Mouse (Mus musculus) kidney, embryonic 16.5 days (tissue): ENCODE data around the gene Celsr2. TPM values are rescaled to one million over a fixed set of nuclear protein-coding genes. Genes with fewer than 3 reads are reported as not detected.

Source experiments
- ATAC-seq: fragments of 200-750 bp; cut with Nextera tagmentation; 2 replicates; pipeline ENCODE4 v1.8.0; 2017; ENCODE audit warnings: moderate TSS enrichment; ENCODE audit not compliant: low FRiP score, low TSS enrichment
- H3K27ac ChIP-seq: fragments of 300-500 bp; sonication (generic); 2 replicates; pipeline ENCODE4 v1.5.1; 2014; ENCODE audit warnings: low read length
- H3K27me3 ChIP-seq: fragments of 300-500 bp; sonication (generic); 2 replicates; pipeline ENCODE4 v1.6.1; 2014; ENCODE audit warnings: low read length, control low read depth, mixed read lengths; ENCODE audit not compliant: insufficient read depth
- H3K36me3 ChIP-seq: fragments of 300-500 bp; sonication (generic); 2 replicates; pipeline ENCODE4 v1.6.1; 2014; ENCODE audit warnings: low read length, control low read depth, mixed read lengths; ENCODE audit not compliant: insufficient read depth
- H3K4me1 ChIP-seq: fragments of 300-500 bp; sonication (generic); 2 replicates; pipeline ENCODE4 v1.6.1; 2014; ENCODE audit warnings: low read length, control low read depth, mixed read lengths; ENCODE audit not compliant: insufficient read depth
- H3K4me2 ChIP-seq: fragments of 300-500 bp; sonication (generic); replicated peaks from 2 replicates; pipeline ENCODE4 v1.6.1; 2014; ENCODE audit warnings: low read depth, low read length
- H3K4me3 ChIP-seq: fragments of 300-500 bp; sonication (generic); 2 replicates; pipeline ENCODE4 v1.5.1; 2014; ENCODE audit warnings: mild to moderate bottlenecking, low read length
- H3K9ac ChIP-seq: fragments of 300-500 bp; sonication (generic); replicated peaks from 2 replicates; pipeline ENCODE4 v1.6.1; 2014; ENCODE audit warnings: low read length
- H3K9me3 ChIP-seq: fragments of 300-500 bp; sonication (generic); 2 replicates; pipeline ENCODE4 v1.6.1; 2016; ENCODE audit warnings: low read length, control low read depth
- WGBS: fragments of 180-500 bp; shearing (Covaris S2); extraction: QIAGEN DNeasy Blood & Tissue Kit; methylation state at CpG from one replicate; pipeline ENCODE4 v1.1.7; 2014; 5-methylcytosine and 5-hydroxymethylcytosine counted together
- polyA plus RNA-seq: library from polyadenylated mRNA; unstranded; fragments of >200 nt; fragmentation: Nextera tagmentation; extraction: Ambion mirVana; gene quantifications from 2 replicates; pipeline ENCODE4 v1.2.1, GENCODE M21; 2015

The Celsr2 gene
- polyA plus RNA-seq, 1 experiment from 2014 or later, result 21.7 TPM

- no peak for ATAC-seq
- no peaks in the 10 kb centered on the region for H3K27me3 ChIP-seq
- H3K4me2 ChIP-seq, result no peak within 1 kb of the TSS
- no peak within 1 kb of the TSS for H3K9ac ChIP-seq
- WGBS, result 62% methylated on average over 9 of the region's 9 CpGs
- no peak within 1 kb of the TSS for H3K4me3 ChIP-seq
- H3K36me3 ChIP-seq, result no peaks in the 10 kb centered on the region
- H3K4me1 ChIP-seq, result peaks cover 9% of the 10 kb centered on the region
- no peak within 1 kb of the TSS for H3K27ac ChIP-seq
- no peaks in the 10 kb centered on the region for H3K9me3 ChIP-seq
These were observed 50.9 kb downstream of the Celsr2 start, which contains the start of gene Mybphl for GRCm38 (mm10) chr3:108364270-108364995. Mybphl (plus strand) TSS chr3:108364911.

DNA sequence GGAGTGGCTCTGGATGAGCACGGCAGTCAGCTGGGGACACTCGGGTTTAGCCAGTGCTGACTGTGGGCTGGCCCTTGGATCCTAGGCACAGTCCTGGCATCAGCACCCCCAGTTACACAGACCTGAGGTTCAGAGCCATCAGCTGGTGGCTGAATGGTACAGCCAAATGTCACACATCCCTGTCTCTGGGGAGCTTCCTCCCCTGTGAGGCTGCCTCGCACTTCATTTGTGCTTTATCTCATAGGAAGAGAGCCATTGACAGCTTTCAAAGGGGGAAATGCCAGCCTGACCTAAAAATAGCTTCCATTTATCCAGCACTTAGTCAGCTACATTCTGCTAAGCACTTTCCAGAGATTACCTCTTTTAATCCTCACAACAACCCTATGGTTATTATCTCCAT lies 51.7 kb downstream of the Celsr2 start:
- H3K4me3 ChIP-seq, result no peak overlapping the region
- WGBS, result 62% methylated on average over 3 of the region's 3 CpGs
- no peak for ATAC-seq

DNA sequence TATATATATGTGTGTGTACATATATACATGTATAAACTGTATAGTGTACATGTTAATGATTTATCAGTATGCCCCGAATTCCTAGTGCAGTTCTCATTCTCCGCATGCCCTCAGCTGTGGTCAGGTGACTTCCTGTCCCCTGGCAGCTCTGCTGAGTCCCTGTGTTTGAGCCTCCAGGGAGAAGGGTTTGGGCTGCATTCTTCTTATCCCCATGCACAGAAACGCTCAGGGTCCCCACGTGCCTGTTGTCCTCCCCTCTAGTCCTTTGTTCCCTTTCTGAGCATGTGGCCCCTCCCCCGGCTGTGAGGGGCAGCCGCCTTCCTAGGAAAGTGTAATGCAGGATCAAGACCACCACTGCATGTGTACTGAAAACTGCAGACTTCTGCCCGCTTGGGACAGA lies 54.5 kb downstream of the Celsr2 start:
- Histone ChIP-seq H3K4me3 (no peak overlapping the region), H3K36me3 (peaks cover 10% of the 10 kb centered on the region), H3K27me3 (no peaks in the 10 kb centered on the region), H3K4me2 (0 out of 2 replicates have a peak overlapping the region, but pooled peaks have one; percentile 30), H3K9me3 (no peaks in the 10 kb centered on the region), H3K4me1 (peaks cover 9% of the 10 kb centered on the region), H3K27ac (peak overlapping the region; percentile 72), H3K9ac (peak overlapping the region; percentile 46; the same call in 1 of the 2 replicates)
- 10% methylated on average over 7 of the region's 7 CpGs for WGBS
- peak; percentile 70 for ATAC-seq

More for the DNA sequence above, 51.7 kb downstream of the Celsr2 start:
- H3K4me2 ChIP-seq, result no peak overlapping the region
- no peaks in the 10 kb centered on the region for H3K9me3 ChIP-seq
- no peak overlapping the region for H3K27ac ChIP-seq
- H3K4me1 ChIP-seq, result peaks cover 9% of the 10 kb centered on the region
- no peaks in the 10 kb centered on the region for H3K36me3 ChIP-seq
- no peaks in the 10 kb centered on the region for H3K27me3 ChIP-seq
- no peak overlapping the region for H3K9ac ChIP-seq

- Histone ChIP-seq H3K9me3 (no peaks in the 10 kb centered on the region), H3K27me3 (no peaks in the 10 kb centered on the region), H3K4me3 (no peak overlapping the region), H3K4me1 (peaks cover 9% of the 10 kb centered on the region), H3K36me3 (peaks cover 29% of the 10 kb centered on the region), H3K4me2 (no peak overlapping the region), H3K27ac (no peak overlapping the region), H3K9ac (no peak overlapping the region)
- 73% methylated on average over 6 of the region's 6 CpGs for whole genome bisulfite sequencing
- ATAC-seq, result no peak
These were observed 56.9 kb downstream of the Celsr2 start for GRCm38 (mm10) chr3:108358445-108358844.

GRCm38 (mm10) chr3:108357051-108357450 lies 58.3 kb downstream of the Celsr2 start:
- H3K4me3 ChIP-seq, result no peak overlapping the region
- H3K36me3 ChIP-seq, result peaks cover 34% of the 10 kb centered on the region
- H3K4me2 ChIP-seq, result no peak overlapping the region
- no peaks in the 10 kb centered on the region for H3K9me3 ChIP-seq
- H3K4me1 ChIP-seq, result peaks cover 9% of the 10 kb centered on the region
- no peak overlapping the region for H3K9ac ChIP-seq
- ATAC-seq, result no peak
- H3K27me3 ChIP-seq, result no peaks in the 10 kb centered on the region
- H3K27ac ChIP-seq, result no peak overlapping the region
- 65% methylated on average over 10 of the region's 10 CpGs for WGBS

- no peak overlapping the region for H3K9ac ChIP-seq
- WGBS, result 85% methylated on average over 3 of the region's 3 CpGs
- H3K9me3 ChIP-seq, result no peaks in the 10 kb centered on the region
- no peak overlapping the region for H3K27ac ChIP-seq
- H3K36me3 ChIP-seq, result peaks cover 46% of the 10 kb centered on the region
- H3K4me1 ChIP-seq, result no peaks in the 10 kb centered on the region
- ATAC-seq, result no peak
- H3K27me3 ChIP-seq, result no peaks in the 10 kb centered on the region
- H3K4me2 ChIP-seq, result no peak overlapping the region
- H3K4me3 ChIP-seq, result no peak overlapping the region
These were observed 60.1 kb downstream of the Celsr2 start for GRCm38 (mm10) chr3:108355245-108355644.

DNA sequence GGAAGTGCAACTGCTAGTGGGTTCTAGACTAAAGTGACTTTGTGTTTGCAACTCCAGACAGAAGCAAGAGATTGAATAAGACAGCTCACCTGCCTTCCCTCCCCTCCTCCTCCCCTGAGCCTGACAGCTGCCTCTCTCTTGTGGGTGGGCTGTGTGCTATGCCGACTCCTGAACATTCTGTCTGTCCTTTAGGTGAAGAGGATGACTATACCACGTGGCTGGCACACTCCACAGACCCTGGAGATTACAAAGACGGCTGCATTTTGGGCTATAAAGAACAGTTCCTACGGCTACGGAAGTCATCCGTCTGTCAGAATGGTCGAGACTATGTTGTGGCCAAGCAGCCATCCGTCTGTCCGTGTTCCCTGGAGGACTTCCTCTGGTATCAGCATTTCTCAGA lies 67.0 kb downstream of the Celsr2 start:
- Histone ChIP-seq H3K27ac (no peak overlapping the region), H3K4me2 (no peak overlapping the region), H3K4me1 (no peaks in the 10 kb centered on the region), H3K27me3 (no peaks in the 10 kb centered on the region), H3K36me3 (peaks cover 37% of the 10 kb centered on the region), H3K4me3 (no peak overlapping the region), H3K9ac (no peak overlapping the region), H3K9me3 (no peaks in the 10 kb centered on the region)
- no peak for ATAC-seq
- 80% methylated on average over 9 of the region's 9 CpGs for WGBS

DNA sequence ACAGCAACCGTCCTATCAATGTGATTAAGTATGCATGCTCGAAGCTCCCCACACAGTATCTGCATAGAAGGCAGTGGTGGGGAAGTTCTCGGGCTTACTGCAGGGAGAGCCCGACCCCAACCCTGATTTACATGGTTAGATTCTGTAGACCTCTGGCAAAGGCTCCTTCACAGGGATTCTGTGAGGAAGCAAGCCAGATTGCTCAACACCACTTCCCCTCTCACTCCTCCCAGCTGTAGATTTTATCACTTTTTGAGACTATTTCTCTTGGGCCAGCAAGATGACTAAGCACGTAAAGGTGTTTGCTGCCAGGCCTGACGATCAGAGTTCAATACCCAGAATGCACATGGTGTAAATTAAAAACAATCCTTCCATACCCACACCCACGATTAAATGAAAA lies 69.5 kb downstream of the Celsr2 start:
- H3K27me3 ChIP-seq, result no peaks in the 10 kb centered on the region
- peaks cover 30% of the 10 kb centered on the region for H3K36me3 ChIP-seq
- H3K9me3 ChIP-seq, result no peaks in the 10 kb centered on the region
- WGBS, result 88% methylated on average over 7 of the region's 7 CpGs
- no peak for ATAC-seq
- no peak overlapping the region for H3K27ac ChIP-seq
- H3K4me1 ChIP-seq, result no peaks in the 10 kb centered on the region
- no peak overlapping the region for H3K9ac ChIP-seq
- H3K4me2 ChIP-seq, result no peak overlapping the region
- no peak overlapping the region for H3K4me3 ChIP-seq

GRCm38 (mm10) chr3:108342185-108342584 lies 73.2 kb downstream of the Celsr2 start:
- Histone ChIP-seq H3K9ac (no peak overlapping the region), H3K4me3 (no peak overlapping the region), H3K4me2 (no peak overlapping the region), H3K27ac (no peak overlapping the region), H3K36me3 (peaks cover 50% of the 10 kb centered on the region), H3K4me1 (no peaks in the 10 kb centered on the region), H3K9me3 (no peaks in the 10 kb centered on the region), H3K27me3 (no peaks in the 10 kb centered on the region)
- 77% methylated on average over 7 of the region's 7 CpGs for WGBS
- no peak for ATAC-seq

DNA sequence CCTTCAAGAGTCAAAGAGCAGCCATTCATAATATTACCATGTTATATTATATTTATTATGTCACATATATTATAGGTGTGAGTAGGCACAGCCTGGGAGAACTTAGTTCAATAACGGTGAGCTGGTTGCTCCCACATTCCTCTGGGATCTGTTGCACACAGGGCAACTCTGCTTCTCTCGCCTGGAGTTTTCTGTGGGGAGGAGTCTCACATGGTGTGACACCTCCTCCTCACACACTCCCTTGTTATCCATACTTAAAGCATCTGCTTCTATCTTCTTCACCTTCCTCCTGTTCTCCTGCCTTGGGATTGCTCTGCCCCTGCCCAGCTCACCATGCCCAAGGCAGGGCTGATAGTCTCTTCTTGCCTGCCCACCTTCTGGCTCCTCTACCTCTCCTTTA lies 74.3 kb downstream of the Celsr2 start:
- H3K9me3 ChIP-seq, result no peaks in the 10 kb centered on the region
- WGBS, result 79% methylated on average over 2 of the region's 2 CpGs
- H3K27me3 ChIP-seq, result no peaks in the 10 kb centered on the region
- no peak overlapping the region for H3K4me2 ChIP-seq
- no peaks in the 10 kb centered on the region for H3K4me1 ChIP-seq
- H3K36me3 ChIP-seq, result peaks cover 44% of the 10 kb centered on the region
- H3K9ac ChIP-seq, result no peak overlapping the region
- no peak overlapping the region for H3K27ac ChIP-seq
- ATAC-seq, result no peak
- no peak overlapping the region for H3K4me3 ChIP-seq
